Mouse (Mus musculus): Measurements from ENCODE around the gene Hnrnpm. TPM values are rescaled to one million over a fixed set of nuclear protein-coding genes. Genes with fewer than 3 reads are reported as not detected.

Hnrnpm gene
- polyA plus RNA-seq, 1 experiment from 2014 or later, result 441 TPM

DNA sequence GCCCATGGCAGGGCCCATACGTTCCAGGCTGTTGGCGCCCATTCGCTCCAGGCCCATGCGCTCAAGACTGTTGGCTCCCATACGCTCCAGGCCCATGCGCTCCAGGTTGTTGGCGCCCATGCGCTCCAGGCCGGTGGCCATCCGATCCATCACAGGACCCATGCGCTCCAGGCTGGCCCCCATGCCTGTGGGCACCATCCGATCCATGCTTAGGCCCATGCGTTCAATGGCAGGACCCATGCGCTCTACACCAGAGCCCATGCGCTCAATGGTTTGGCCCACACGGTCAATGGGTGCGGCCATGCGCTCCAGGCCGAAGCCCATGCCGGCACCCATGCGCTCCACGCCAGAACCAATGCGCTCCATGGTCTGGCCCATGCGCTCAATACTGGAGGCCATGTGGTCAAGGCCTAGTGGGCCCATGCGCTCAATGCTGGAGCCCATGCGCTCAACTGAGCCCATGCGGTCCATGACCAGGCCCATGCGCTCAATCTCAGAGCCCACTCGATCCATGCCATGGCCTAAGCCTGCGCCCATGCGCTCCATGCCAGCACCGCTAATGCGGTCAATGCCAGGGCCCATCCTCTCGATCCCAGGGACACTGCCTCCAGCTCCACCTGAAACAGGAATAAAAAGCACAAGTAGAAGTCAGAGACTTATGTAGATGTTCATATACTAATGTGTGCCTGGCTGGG lies 36.7 kb downstream of the Hnrnpm start:
- Histone ChIP-seq H3K4me3 (no peak overlapping the region), H3K9ac (replicated peaks) (no peak overlapping the region), H3K27me3 (no peaks in the 10 kb centered on the region), H3K36me3 (peaks cover 96% of the 10 kb centered on the region), H3K9me3 (no peaks in the 10 kb centered on the region), H3K4me1 (no peaks in the 10 kb centered on the region), H3K27ac (replicated peaks) (no peak overlapping the region), H3K4me2 (replicated peaks) (no peak overlapping the region)
- ATAC-seq (ENCODE audit: low FRiP score, low read depth), result 0 out of 2 replicates have a peak, but pooled peaks have one; percentile 41
- WGBS, result 99% methylated on average over 34 of the region's 34 CpGs

DNA sequence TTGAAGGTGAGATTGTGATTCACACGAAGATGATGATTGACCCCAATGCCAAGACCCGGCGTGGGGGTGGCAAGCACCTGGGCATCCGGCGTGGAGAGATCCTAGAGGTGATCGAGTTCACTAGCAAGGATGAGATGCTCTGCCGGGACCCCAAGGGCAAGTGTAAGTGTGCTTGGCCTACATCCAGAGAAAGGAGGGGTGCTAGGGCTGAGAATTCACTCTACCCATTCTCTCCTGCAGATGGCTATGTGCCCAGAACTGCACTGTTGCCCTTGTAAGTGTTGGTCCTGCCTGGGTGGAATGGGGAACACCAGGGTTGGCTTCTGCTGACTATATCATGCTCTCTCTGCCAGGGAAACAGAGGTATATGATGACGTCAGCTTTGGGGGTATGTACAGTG lies 41.6 kb downstream of the Hnrnpm start:
- ATAC-seq (ENCODE audit: low FRiP score, low read depth), result no peak
- WGBS, result 94% methylated on average over 8 of the region's 8 CpGs
- Histone ChIP-seq H3K4me2 (replicated peaks) (no peak overlapping the region), H3K9me3 (no peaks in the 10 kb centered on the region), H3K9ac (replicated peaks) (no peak overlapping the region), H3K4me3 (no peak overlapping the region), H3K27ac (replicated peaks) (no peak overlapping the region), H3K36me3 (peaks cover 89% of the 10 kb centered on the region), H3K27me3 (no peaks in the 10 kb centered on the region), H3K4me1 (no peaks in the 10 kb centered on the region)

DNA sequence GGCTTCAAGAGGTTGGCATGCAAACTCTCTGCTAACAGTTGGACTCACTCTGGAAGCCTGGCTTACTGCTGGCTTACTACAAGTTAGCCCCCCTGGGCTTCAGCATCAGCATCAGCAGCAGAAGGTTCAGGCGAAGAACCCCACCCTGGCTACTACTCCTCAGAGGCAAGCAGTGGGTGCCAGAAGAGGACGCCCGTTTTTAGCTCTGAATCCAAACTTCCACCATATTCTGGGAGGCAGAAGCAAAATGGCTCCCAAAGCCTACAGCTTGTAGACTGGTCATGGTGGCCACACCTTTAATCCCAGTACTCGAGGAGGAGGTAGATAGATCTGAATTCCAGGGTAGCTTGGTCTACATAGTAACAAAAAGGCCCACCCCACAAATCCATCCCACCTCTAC lies 42.6 kb downstream of the Hnrnpm start:
- no peak overlapping the region for H3K4me2 ChIP-seq (replicated peaks)
- no peak overlapping the region for H3K9ac ChIP-seq (replicated peaks)

DNA sequence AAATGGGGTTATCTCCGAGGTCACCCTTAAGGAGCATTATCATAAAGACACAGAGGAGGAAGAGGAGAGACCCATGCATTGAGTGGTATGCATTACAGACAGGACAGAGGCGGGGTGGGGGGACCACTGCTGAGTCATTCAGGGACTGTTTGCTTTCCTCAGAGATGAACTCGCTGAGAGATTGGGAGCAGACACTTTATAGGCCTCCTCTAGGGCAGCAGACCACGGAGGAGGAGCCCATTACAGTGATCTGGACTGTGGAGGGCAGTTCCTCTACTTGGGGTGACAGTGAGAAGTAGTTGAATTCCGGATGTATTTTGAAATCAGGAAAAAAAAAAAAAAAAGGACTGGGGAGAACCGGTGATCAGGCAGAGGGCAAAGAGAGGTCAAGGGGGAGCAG lies 46.9 kb downstream of the Hnrnpm start:
- H3K27ac ChIP-seq (replicated peaks), result no peak overlapping the region
- H3K9me3 ChIP-seq, result no peaks in the 10 kb centered on the region
- WGBS, result 77% methylated on average over 6 of the region's 6 CpGs
- H3K4me2 ChIP-seq (replicated peaks), result no peak overlapping the region
- ATAC-seq (ENCODE audit: low FRiP score, low read depth), result no peak
- no peaks in the 10 kb centered on the region for H3K27me3 ChIP-seq
- peaks cover 55% of the 10 kb centered on the region for H3K36me3 ChIP-seq
- no peak overlapping the region for H3K4me3 ChIP-seq
- no peak overlapping the region for H3K9ac ChIP-seq (replicated peaks)
- no peaks in the 10 kb centered on the region for H3K4me1 ChIP-seq

More for the DNA sequence above, 42.6 kb downstream of the Hnrnpm start:
- WGBS, result 98% methylated on average over 4 of the region's 4 CpGs
- Histone ChIP-seq H3K27me3 (no peaks in the 10 kb centered on the region), H3K4me3 (no peak overlapping the region), H3K9me3 (no peaks in the 10 kb centered on the region), H3K4me1 (no peaks in the 10 kb centered on the region), H3K27ac (replicated peaks) (no peak overlapping the region), H3K36me3 (peaks cover 79% of the 10 kb centered on the region)
- no peak for ATAC-seq (ENCODE audit: low FRiP score, low read depth)

- Histone ChIP-seq H3K9me3 (no peaks in the 10 kb centered on the region), H3K27ac (replicated peaks) (no peak within 1 kb of the TSS), H3K36me3 (peaks cover 37% of the 10 kb centered on the region), H3K4me3 (no peak within 1 kb of the TSS), H3K27me3 (no peaks in the 10 kb centered on the region), H3K9ac (replicated peaks) (no peak within 1 kb of the TSS), H3K4me2 (replicated peaks) (no peak within 1 kb of the TSS), H3K4me1 (no peaks in the 10 kb centered on the region)
- ATAC-seq (ENCODE audit: low FRiP score, low read depth), result no peak
- 94% methylated on average over 4 of the region's 4 CpGs for WGBS
These were observed 49.0 kb downstream of the Hnrnpm start, which contains the start of gene Pram1 for GRCm38 (mm10) chr17:33637516-33638276. Pram1 (plus strand) TSS chr17:33638056.

- no peaks in the 10 kb centered on the region for H3K9me3 ChIP-seq
- peaks cover 36% of the 10 kb centered on the region for H3K36me3 ChIP-seq
- no peak overlapping the region for H3K27ac ChIP-seq (replicated peaks)
- no peak overlapping the region for H3K9ac ChIP-seq (replicated peaks)
- H3K4me2 ChIP-seq (replicated peaks), result no peak overlapping the region
- H3K4me1 ChIP-seq, result no peaks in the 10 kb centered on the region
- ATAC-seq (ENCODE audit: low FRiP score, low read depth), result no peak
- no peaks in the 10 kb centered on the region for H3K27me3 ChIP-seq
- H3K4me3 ChIP-seq, result no peak overlapping the region
- WGBS, result 87% methylated on average over 2 of the region's 2 CpGs
These were observed 49.6 kb downstream of the Hnrnpm start for GRCm38 (mm10) chr17:33637038-33637437.

- H3K4me2 ChIP-seq (replicated peaks), result no peak overlapping the region
- WGBS, result 94% methylated on average over 5 of the region's 5 CpGs
- H3K4me1 ChIP-seq, result peaks cover 23% of the 10 kb centered on the region
- H3K4me3 ChIP-seq, result no peak overlapping the region
- peaks cover 27% of the 10 kb centered on the region for H3K36me3 ChIP-seq
- H3K27ac ChIP-seq (replicated peaks), result no peak overlapping the region
- no peak for ATAC-seq (ENCODE audit: low FRiP score, low read depth)
- no peaks in the 10 kb centered on the region for H3K9me3 ChIP-seq
- no peaks in the 10 kb centered on the region for H3K27me3 ChIP-seq
- H3K9ac ChIP-seq (replicated peaks), result no peak overlapping the region
These were observed 54.9 kb downstream of the Hnrnpm start for GRCm38 (mm10) chr17:33631796-33632195.

DNA sequence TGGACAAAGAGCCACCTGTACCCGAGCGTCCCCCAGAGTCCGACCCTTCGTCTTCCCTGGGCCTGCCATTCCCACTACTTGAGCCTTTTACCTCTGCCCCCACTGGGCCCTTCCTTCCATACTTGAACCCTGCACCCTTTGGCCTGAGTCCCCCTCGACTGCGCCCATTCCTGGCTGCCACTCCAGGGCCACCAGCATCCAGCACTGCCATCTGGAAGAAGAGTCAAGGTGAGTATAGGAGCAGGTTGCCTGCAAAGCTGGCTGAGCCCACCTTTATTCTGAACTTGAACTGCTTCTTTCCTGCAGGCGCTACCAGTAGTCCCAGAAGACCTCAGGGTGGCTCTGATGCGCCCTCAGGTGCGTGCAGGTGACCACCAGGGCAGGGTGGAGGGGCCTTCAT lies 55.4 kb downstream of the Hnrnpm start:
- H3K9me3 ChIP-seq, result no peaks in the 10 kb centered on the region
- ATAC-seq (ENCODE audit: low FRiP score, low read depth), result no peak
- WGBS, result 96% methylated on average over 9 of the region's 9 CpGs
- H3K4me3 ChIP-seq, result no peak overlapping the region
- no peak overlapping the region for H3K27ac ChIP-seq (replicated peaks)
- no peak overlapping the region for H3K4me2 ChIP-seq (replicated peaks)
- H3K27me3 ChIP-seq, result no peaks in the 10 kb centered on the region
- H3K36me3 ChIP-seq, result peaks cover 25% of the 10 kb centered on the region
- H3K9ac ChIP-seq (replicated peaks), result no peak overlapping the region
- peaks cover 23% of the 10 kb centered on the region for H3K4me1 ChIP-seq

- Histone ChIP-seq H3K9ac (replicated peaks) (no peak overlapping the region), H3K27ac (replicated peaks) (no peak overlapping the region), H3K27me3 (no peaks in the 10 kb centered on the region), H3K4me1 (peaks cover 23% of the 10 kb centered on the region), H3K4me2 (replicated peaks) (peak overlapping the region; percentile 73), H3K36me3 (peaks cover 25% of the 10 kb centered on the region), H3K9me3 (no peaks in the 10 kb centered on the region), H3K4me3 (peak overlapping the region; percentile 60)
- WGBS, result 82% methylated on average over 13 of the region's 13 CpGs
- ATAC-seq (ENCODE audit: low FRiP score, low read depth), result no peak
These were observed 56.3 kb downstream of the Hnrnpm start for GRCm38 (mm10) chr17:33630171-33630895.

GRCm38 (mm10) chr17:33629487-33630125 lies 57.1 kb downstream of the Hnrnpm start:
- ATAC-seq (ENCODE audit: low FRiP score, low read depth), result peak; percentile 10
- peak overlapping the region; percentile 94 for H3K27ac ChIP-seq (replicated peaks)
- H3K4me2 ChIP-seq (replicated peaks), result peak overlapping the region; percentile 73
- peak overlapping the region; percentile 75 for H3K9ac ChIP-seq (replicated peaks)
- H3K4me1 ChIP-seq, result peaks cover 23% of the 10 kb centered on the region
- H3K27me3 ChIP-seq, result no peaks in the 10 kb centered on the region
- H3K4me3 ChIP-seq, result peak overlapping the region; percentile 60
- peaks cover 25% of the 10 kb centered on the region for H3K36me3 ChIP-seq
- H3K9me3 ChIP-seq, result no peaks in the 10 kb centered on the region
- 75% methylated on average over 12 of the region's 12 CpGs for WGBS

- peak within 1 kb of the TSS; percentile 60 for H3K4me3 ChIP-seq
- WGBS, result 4% methylated on average over 29 of the region's 35 CpGs
These were observed 57.8 kb downstream of the Hnrnpm start, which contains the start of gene Zfp414 for GRCm38 (mm10) chr17:33628621-33629486. Zfp414 (plus strand) TSS chr17:33629090.

More at GRCm38 (mm10) chr17:33628621-33629486, 57.8 kb downstream of the Hnrnpm start, which contains the start of gene Zfp414:
- Histone ChIP-seq H3K27me3 (no peaks in the 10 kb centered on the region), H3K27ac (replicated peaks) (peak within 1 kb of the TSS; percentile 94), H3K36me3 (peaks cover 25% of the 10 kb centered on the region), H3K9ac (replicated peaks) (peak within 1 kb of the TSS; percentile 75), H3K4me2 (replicated peaks) (peak within 1 kb of the TSS; percentile 73), H3K9me3 (no peaks in the 10 kb centered on the region), H3K4me1 (peaks cover 23% of the 10 kb centered on the region)
- peak; percentile 95 for ATAC-seq (ENCODE audit: low FRiP score, low read depth)

Measured in midbrain, embryonic 12.5 days (tissue).